Mouse (Mus musculus) embryonic stem cell, embryonic (primary cell): ENCODE data around the gene Anxa4.

Experiments used
- CTCF ChIA-PET, 4 experiments: fragments of 300-600 bp in 2 of 4; fragments of 350-600 bp in 2 of 4; sonication (Branson Sonifier 250); formaldehyde crosslinking; loops; one replicate each; lab custom pipeline; 2022; ENCODE audit warnings: inconsistent platforms in 2 of 4; lab: Charles Lee
- POLR2A ChIA-PET, 4 experiments: fragments of 300-600 bp in 2 of 4; fragments of 350-600 bp in 2 of 4; sonication (Branson Sonifier 250); formaldehyde crosslinking; loops; one replicate each; lab custom pipeline; 2022; ENCODE audit warnings: antibody characterized with exemption in 4 of 4, inconsistent platforms in 1 of 4; lab: Charles Lee

Gene Anxa4

DNA sequence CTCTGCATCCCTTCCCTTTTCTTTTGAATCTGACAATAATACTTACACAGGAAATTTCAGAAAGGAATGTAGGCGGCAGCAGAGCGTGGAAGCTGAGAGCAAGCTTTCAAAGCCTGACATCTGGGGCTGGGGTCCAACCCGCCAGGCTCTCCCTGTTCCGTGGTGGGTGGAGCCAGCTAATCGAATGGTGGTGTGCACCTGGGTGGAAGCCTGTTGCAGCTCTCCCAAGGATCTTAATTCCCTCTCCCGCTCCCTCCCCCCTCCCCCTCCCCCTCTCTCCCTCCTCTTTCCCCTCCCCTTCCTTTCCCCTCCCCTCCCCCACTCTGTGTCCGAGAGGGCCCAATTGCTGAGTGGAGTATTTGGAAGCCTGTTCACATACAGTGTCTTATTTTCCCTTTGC, 22.1 kb upstream of the Anxa4 start:
- CTCF ChIA-PET = interaction anchor here in 3 of 4 experiments (0.6 to 3.7 kb wide), 15 partner anchors 8 to 1578 kb away, joined by 3 to 38 read pairs (median 3); partner anchors contain the start of gene Gmcl1 (in 1 of the 3)
- POLR2A ChIA-PET = interaction anchor here in 3 of 4 experiments (0.6 to 1.7 kb wide), 15 partner anchors 9 to 1568 kb away, joined by 3 to 10 read pairs (median 3); no protein-coding TSS in a partner anchor

DNA sequence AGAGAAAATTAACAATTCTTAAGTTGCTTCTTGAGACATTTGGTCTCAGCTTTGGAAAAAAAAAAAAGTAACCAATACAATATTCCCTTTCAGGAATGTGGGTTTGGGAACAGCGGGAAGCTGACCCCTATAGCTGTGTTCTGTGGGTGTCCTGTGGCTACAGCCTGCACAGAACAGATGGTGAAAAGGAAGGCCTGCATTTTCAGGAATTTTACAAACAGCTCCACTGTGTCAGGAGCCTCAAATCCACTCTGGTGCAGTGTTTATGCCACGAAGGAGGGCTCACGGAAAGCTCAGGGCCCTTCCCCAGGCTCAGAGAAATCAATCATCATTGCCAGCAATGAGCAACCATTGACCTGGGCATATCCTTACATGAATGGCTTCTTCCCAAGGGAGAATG, 21.5 kb upstream of the Anxa4 start:
- POLR2A ChIA-PET = interaction anchor here in 3 of 4 experiments (0.6 to 1.7 kb wide), 16 partner anchors 9 to 1569 kb away, joined by 3 to 10 read pairs (median 3); no protein-coding TSS in a partner anchor
- CTCF ChIA-PET = interaction anchor here (0.6 to 3.7 kb wide), 14 partner anchors 8 to 1578 kb away, joined by 3 to 38 read pairs (median 3); no protein-coding TSS in a partner anchor

DNA sequence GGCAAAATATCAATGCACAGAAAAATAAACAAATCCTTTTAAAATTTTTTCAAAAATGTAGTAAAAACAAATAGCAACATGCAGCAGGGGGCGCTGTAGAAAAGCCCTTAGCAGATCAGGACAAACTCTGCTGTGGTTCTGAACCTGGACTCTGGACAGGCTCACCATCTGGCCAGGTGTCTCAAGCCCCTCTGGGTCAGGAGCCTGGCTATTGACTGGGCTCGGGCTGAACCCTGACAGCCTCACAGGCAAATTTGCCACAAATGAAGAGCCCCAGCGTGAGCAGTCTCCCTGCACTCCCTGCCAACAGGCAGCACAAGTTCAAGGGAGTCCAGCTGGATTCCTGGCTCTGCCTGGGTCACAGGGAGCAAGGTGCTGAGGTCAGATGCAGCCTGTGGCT, 20.0 kb upstream of the Anxa4 start:
- POLR2A ChIA-PET = interaction anchor here in 1 of 4 experiments (1.4 kb wide), 1 partner anchor 9 kb away, joined by 3 read pairs; no protein-coding TSS in a partner anchor
- CTCF ChIA-PET = interaction anchor here in 1 of 4 experiments (1.6 kb wide), 1 partner anchor 10 kb away, joined by 6 read pairs; no protein-coding TSS in a partner anchor

DNA sequence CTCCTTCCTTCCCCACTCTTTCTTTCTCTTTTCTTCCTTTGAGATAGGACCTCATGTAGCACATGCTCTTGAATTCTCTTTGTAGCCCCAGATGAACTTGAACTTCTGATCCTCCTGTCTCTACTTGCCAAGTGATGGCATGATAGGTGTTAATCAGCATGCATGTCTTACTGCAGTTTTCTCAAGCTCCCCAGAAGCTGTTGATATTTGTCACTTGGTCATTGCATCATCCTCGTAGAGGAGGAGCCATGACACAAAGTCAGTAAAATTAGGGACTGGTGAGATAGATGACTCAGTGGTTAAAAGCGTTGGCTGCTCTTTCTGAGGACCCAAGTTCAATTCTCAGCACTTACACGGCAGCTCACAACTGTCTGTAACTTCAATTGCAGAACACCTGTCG, 19.5 kb upstream of the Anxa4 start:
- ChIA-PET POLR2A (interaction anchor here in 1 of 4 experiments (1.4 to 1.6 kb wide), 2 partner anchors 8 to 9 kb away, joined by 3 read pairs; no protein-coding TSS in a partner anchor), CTCF (interaction anchor here in 1 of 4 experiments (1.6 kb wide), 1 partner anchor 10 kb away, joined by 6 read pairs; no protein-coding TSS in a partner anchor)

DNA sequence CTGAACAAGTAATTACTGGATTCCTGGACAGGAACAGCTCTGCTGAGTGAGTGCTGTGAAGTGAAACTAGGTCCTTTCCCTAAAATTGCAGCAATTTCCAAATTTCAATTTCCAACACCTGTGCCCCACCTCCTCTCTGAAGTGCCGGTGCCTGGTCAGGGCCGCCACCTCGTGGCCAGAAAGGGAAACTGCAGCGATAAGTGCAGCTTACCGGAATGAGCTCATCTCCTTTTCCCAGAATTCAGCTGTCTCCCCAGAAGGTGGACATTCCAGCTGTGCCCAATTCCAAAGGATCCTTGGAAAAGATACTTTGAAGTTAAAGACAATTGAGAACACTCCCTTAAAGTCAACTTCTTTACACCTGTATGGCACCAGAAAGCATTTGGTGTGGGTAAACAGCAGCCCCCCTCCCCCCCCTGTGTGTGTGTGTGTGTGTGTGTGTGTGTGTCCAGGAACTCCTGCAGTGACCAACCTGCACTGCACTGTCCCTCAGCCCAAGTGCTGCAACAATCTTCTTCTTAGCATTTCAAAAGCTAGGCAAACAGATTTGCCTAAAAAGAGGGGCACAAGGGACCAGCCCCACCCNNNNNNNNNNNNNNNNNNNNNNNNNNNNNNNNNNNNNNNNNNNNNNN, 13.2 kb upstream of the Anxa4 start:
- POLR2A ChIA-PET = interaction anchor here (0.6 to 1.5 kb wide), 27 partner anchors 9 to 1438 kb away, joined by 3 to 12 read pairs (median 4); partner anchors contain the start of genes Anxa4 (in 2 of the 4) and Gmcl1 (in 1 of the 4)

DNA sequence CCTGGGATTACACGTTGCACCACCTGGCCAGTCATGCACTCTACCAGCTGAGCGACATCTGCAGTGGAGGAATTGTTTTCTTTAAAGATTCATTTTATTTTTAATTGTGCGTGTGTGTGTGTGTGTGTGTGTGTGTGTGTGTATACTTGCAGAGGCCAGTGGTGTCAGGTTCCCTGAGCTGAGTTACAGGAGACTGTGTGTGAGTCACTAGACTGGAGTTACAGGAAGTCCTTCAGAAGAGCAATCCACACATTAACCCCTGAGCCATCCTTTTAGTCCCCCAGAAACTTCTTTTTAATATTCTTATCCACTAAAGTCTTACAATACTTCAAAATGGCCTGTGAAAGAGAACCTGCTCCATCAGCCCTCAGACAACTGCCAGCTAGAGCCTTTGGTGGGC, 11.3 kb upstream of the Anxa4 start:
- POLR2A ChIA-PET = interaction anchor here in 3 of 4 experiments (0.6 to 1.1 kb wide), 6 partner anchors 8 to 308 kb away, joined by 3 to 4 read pairs (median 3); no protein-coding TSS in a partner anchor
- CTCF ChIA-PET = interaction anchor here in 3 of 4 experiments (0.6 to 1.4 kb wide), 7 partner anchors 19 to 297 kb away, joined by 3 to 14 read pairs (median 4); no protein-coding TSS in a partner anchor

More for the DNA sequence above, 13.2 kb upstream of the Anxa4 start:
- CTCF ChIA-PET = interaction anchor here (0.6 to 2.8 kb wide), 78 partner anchors 9 to 1538 kb away, joined by 3 to 43 read pairs (median 4); partner anchors contain the start of genes Anxa4 (in 2 of the 4), Gmcl1 (in 2 of the 4), C87436 (in 1 of the 4) and Fam136a (in 1 of the 4)

DNA sequence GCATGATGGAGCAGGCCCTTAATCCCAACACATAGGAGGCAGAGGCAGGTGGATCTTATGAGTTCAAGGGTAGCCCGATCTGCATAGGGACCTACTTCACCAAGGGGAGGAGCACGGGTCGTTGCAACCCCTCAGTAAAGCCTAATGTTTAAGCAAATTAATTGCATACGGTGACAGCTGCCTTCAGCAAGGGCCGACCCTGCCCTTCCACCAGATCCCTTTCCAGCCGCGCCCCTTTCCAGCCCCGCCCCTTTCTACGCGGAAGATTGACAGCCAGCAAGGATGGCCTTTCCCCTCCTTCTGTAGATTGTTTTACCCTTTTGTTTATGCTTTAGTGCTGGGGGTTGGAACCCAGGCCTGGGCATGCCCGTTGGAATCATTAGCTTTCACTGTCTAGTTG, 8.0 kb upstream of the Anxa4 start:
- ChIA-PET POLR2A (interaction anchor here (0.6 to 2.2 kb wide), 7 partner anchors 8 to 118 kb away, joined by 3 to 8 read pairs (median 3); partner anchors contain the start of gene Anxa4 (in 1 of the 4)), CTCF (interaction anchor here in 2 of 4 experiments (0.5 to 0.9 kb wide), 6 partner anchors 47 to 889 kb away, joined by 3 read pairs; no protein-coding TSS in a partner anchor)

DNA sequence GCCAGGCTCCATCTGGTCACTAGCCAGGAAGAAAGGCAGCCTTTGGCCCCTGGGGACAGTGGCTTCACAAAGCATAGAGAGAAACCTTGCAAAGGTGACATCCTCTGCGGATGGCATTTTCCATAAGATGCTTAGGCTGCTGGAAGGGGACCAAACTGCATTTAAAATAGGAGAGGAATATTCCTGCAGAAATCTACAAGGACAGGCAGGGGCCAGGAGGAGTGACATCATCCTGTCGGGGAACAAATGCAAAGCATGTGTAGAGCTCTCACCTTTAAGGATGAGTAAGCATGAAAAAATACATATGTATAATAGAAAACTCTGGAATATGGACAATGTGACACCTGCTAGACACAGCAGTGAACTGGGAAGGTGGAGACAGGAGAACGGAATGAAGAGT, 7.1 kb upstream of the Anxa4 start:
- ChIA-PET POLR2A (no interaction called here), CTCF (interaction anchor here in 2 of 4 experiments (0.6 to 0.9 kb wide), 2 partner anchors 11 to 252 kb away, joined by 3 read pairs; no protein-coding TSS in a partner anchor)

DNA sequence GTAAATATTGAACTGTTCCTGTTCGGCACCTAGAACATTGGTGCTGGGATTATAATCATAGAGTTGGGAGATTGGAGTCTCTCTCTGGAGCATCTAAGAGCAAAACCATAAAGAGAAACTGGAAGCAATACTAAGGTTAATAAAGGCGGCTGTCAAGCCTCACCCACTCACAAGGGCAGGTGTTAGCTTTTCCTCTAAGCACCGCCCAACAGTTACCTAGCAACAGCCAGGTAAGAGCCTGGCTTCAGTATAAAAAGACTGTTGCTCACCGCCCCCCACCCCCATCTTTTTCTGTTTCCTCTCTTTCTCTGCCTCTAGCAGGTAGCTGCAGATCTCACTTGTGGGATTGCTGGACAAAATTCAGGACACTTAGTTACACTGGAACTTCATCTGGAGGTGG, 4.1 kb upstream of the Anxa4 start:
- ChIA-PET CTCF (interaction anchor here in 3 of 4 experiments (0.6 to 1.4 kb wide), 5 partner anchors 9 to 71 kb away, joined by 3 to 7 read pairs (median 3); no protein-coding TSS in a partner anchor), POLR2A (no interaction called here)

DNA sequence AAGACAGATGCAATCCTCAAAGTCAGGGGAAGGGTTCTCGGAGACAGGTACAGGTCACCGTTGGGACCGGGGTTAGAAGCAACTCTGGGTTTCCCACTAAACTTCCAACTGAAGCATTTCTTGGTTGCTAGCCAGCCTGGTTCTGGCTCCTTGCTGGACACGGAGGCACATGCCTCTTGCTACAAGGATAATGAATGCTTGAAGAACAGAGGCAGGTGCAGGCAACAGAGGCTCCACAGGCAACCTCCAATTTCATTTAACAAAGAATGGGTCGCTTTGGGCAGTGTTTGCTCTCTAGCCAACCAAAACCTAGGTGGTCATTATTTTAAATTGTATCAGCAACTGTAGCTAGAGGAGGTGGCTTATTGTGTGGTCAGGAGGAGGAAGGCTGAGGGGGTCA, 573 bp upstream of the Anxa4 start:
- ChIA-PET CTCF (interaction anchor here in 2 of 4 experiments (0.6 to 1.0 kb wide), 4 partner anchors 13 to 527 kb away, joined by 3 to 4 read pairs (median 3); no protein-coding TSS in a partner anchor), POLR2A (interaction anchor here in 2 of 4 experiments (1.0 to 2.0 kb wide), 6 partner anchors 8 to 195 kb away, joined by 3 to 8 read pairs (median 4); no protein-coding TSS in a partner anchor)

DNA sequence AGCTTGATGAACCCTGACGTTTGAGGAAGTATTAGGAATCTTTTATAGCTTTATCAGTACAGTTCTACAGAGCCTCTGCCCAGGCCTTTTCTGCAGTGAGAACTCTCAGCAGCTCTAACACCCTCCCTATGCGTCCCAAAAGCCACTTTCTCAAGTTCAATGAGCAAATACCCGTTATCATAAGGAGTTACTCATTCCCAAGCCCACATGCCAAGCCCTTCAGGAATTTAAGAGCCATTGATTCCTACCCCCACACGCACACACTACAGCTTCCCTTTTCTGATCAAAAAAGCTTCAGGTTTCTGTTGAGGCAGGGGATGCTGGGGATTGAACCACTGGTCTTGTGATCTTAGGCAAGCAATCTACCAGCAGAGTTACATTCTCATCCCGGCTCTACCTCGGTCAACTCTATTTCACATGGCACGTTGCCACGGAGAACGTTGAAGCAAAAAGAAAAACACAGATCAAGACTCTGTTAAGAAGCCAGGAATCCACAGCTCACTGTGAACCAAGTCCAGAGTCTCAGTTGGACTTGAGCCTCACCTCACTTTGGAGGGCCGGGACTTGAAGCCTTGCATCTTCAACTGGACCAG, 2.9 kb downstream of the Anxa4 start:
- CTCF ChIA-PET = interaction anchor here in 1 of 4 experiments (0.6 kb wide), 1 partner anchor 34 kb away, joined by 3 read pairs; no protein-coding TSS in a partner anchor

DNA sequence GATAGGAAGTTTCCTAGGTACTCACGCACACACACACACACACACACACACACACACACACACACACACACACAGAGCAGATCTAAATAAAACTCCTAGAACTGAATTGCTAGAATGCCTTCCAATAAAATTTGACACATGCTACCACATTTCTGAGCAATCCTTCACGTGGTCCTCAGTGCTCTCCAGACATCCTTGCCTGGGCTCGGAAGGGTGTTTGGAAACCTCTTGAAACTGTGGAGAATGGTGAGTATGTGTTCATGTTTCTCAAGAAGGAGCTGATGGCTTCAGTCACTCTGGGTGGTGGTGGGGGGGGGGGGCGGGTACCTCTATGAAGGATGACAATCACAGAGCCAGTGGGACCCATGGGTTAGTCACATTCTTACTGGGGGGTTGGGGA, 5.1 kb downstream of the Anxa4 start:
- POLR2A ChIA-PET = interaction anchor here in 1 of 4 experiments (0.5 to 1.0 kb wide), 4 partner anchors 10 to 1295 kb away, joined by 3 read pairs; no protein-coding TSS in a partner anchor
- CTCF ChIA-PET = interaction anchor here in 1 of 4 experiments (0.8 to 1.2 kb wide), 2 partner anchors 18 to 41 kb away, joined by 3 to 5 read pairs; no protein-coding TSS in a partner anchor

More for the DNA sequence above, 2.9 kb downstream of the Anxa4 start:
- POLR2A ChIA-PET = interaction anchor here in 2 of 4 experiments (0.5 to 2.5 kb wide), 2 partner anchors 9 to 596 kb away, joined by 3 to 6 read pairs; no protein-coding TSS in a partner anchor

DNA sequence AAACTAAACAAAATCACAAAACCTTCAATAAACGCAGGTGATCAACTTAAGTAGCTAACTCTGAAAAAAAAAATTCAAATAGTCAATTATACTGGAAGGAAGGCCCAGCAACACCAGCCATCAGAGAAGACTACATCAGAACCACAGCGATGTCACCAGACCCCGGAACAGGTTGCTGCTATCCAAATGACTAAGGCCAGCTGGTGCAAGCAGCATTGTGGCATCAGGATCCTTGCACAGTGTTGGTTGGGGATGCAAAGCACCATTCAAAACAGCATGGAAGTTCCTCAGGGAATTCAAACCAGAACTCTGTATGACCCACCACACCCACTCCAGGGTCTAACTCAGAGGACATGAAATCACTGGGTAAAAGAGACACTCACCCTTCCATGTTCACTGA, 6.8 kb downstream of the Anxa4 start:
- CTCF ChIA-PET = interaction anchor here in 2 of 4 experiments (0.7 to 1.2 kb wide), 2 partner anchors 20 to 39 kb away, joined by 4 read pairs; no protein-coding TSS in a partner anchor
- POLR2A ChIA-PET = interaction anchor here in 3 of 4 experiments (0.7 to 1.8 kb wide), 4 partner anchors 13 to 162 kb away, joined by 3 to 4 read pairs (median 4); no protein-coding TSS in a partner anchor

DNA sequence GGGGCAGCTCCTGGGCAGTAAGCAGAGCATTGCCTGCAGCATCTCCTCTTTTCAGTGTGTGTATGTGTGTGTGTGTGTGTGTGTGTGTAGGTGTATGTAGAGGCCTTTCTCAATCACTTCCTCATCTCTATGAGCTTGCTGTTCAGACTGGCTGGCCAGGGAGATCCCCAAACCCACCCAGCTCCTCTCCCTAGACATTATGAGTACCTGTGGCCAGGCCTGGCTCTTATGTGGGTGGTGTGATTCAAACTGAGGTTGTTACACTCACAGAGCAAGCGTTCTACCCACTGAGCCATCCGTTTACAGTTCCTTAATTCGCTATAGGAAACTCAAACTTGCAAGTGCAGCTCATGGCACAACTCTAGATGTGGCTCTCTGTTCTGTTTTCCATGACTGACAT, 8.6 kb downstream of the Anxa4 start:
- ChIA-PET POLR2A (interaction anchor here in 1 of 4 experiments (0.5 to 1.7 kb wide), 4 partner anchors 15 to 333 kb away, joined by 3 to 5 read pairs (median 3); no protein-coding TSS in a partner anchor), CTCF (interaction anchor here in 1 of 4 experiments (0.6 kb wide), 1 partner anchor 40 kb away, joined by 3 read pairs; no protein-coding TSS in a partner anchor)

DNA sequence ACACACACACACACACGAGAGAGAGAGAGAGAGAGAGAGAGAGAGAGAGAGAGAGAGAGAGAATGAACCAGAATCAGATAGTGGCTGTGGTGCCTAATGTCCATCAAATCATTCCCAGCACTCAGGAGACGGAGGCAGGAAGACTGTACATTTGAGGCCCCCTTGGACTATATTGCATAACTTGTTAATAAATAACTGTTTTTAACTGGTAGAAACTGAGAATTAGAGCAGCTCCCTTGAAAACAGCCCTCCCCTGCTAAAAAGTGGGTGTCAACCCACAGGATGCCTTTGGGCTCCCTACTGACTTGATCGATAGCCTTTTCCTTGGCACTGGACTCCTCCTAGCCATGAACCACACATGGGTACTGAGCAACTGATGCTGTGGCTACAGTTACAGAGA, 11.0 kb downstream of the Anxa4 start:
- CTCF ChIA-PET = interaction anchor here in 3 of 4 experiments (0.6 to 1.8 kb wide), 4 partner anchors 24 to 412 kb away, joined by 3 to 6 read pairs (median 4); no protein-coding TSS in a partner anchor
- POLR2A ChIA-PET = interaction anchor here in 2 of 4 experiments (0.6 to 2.0 kb wide), 8 partner anchors 9 to 268 kb away, joined by 3 to 6 read pairs (median 3); partner anchors contain the start of gene Anxa4 (in 1 of the 2)

DNA sequence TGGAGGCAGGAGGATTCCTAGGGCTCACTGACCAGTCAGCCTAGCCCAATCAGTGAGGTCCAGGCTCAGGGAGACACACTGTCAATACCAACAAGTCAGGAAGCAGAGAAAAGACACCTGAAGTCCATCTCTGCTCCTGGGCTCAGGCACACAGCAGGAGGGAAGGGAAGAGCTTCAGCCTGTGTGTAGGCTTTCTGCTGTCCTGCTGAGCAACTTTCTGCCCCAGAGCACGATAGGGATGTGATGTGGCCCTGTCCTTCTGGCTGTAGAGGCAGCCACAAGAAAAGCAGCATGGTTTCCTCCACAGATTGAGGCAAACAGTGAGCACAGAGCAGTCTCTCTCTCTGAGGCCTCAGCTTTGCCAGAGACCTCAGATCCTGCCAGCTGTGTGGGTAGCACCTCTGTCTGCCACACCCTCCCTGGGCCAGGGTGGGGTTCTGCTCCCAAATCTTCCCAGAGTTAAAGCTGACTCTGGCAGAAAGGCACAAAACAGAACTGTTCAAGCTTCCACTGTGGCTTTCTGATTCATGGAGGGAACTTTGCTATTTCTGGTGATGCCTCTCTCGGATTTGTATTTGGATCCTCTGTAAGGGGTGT, 11.9 kb downstream of the Anxa4 start:
- ChIA-PET CTCF (interaction anchor here in 3 of 4 experiments (0.6 to 1.8 kb wide), 7 partner anchors 25 to 411 kb away, joined by 3 to 6 read pairs (median 3); no protein-coding TSS in a partner anchor), POLR2A (interaction anchor here in 3 of 4 experiments (0.6 to 2.0 kb wide), 11 partner anchors 10 to 269 kb away, joined by 3 to 6 read pairs (median 3); partner anchors contain the start of gene Anxa4 (in 1 of the 3))
